Mouse (Mus musculus): Measurements from ENCODE around the gene Tprn. TPM values are rescaled to one million over a fixed set of nuclear protein-coding genes. Genes with fewer than 3 reads are reported as not detected.
A peak's percentile ranks its signal among the peaks of the same experiment; 100 is the strongest.

Tprn gene
- polyA plus RNA-seq, 1 experiment from 2014 or later, result 10.0 TPM

GRCm38 (mm10) chr2:25258887-25259286, 3.5 kb upstream of the Tprn start:
- peaks cover 39% of the 10 kb centered on the region for H3K4me1 ChIP-seq
- 54% methylated on average over 2 of the region's 2 CpGs for WGBS
- H3K9ac ChIP-seq, result no peak overlapping the region
- H3K4me3 ChIP-seq (replicated peaks), result no peak overlapping the region
- H3K36me3 ChIP-seq (replicated peaks), result no peaks in the 10 kb centered on the region
- no peaks in the 10 kb centered on the region for H3K9me3 ChIP-seq
- H3K4me2 ChIP-seq, result no peak overlapping the region
- ATAC-seq (ENCODE audit: low FRiP score), result no peak
- no peak overlapping the region for H3K27ac ChIP-seq
- H3K27me3 ChIP-seq, result peaks cover 12% of the 10 kb centered on the region

DNA sequence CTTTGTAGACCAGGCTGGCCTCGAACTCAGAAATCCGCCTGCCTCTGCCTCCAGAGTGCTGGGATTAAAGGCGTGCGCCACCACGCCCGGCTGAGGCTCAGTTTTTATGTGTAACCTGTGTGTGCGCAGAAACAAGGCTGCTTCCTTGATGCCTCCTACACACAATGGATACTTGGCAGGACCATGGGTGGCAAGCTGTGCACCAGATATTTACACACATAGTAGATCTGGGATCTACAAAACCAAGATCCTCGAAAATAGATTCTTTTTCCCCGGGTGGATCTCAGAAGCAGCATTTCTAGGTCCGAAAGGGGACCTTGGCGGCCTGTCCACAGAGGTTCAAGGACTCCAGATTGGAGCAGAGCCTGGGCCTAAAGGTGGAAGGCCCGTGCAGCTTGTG, 548 bp upstream of the Tprn start:
- H3K4me1 ChIP-seq, result peaks cover 46% of the 10 kb centered on the region
- H3K27ac ChIP-seq, result 0 out of 2 replicates have a peak overlapping the region, but pooled peaks have one; percentile 5
- 46% methylated on average over 12 of the region's 12 CpGs for WGBS
- H3K27me3 ChIP-seq, result peaks cover 24% of the 10 kb centered on the region
- H3K36me3 ChIP-seq (replicated peaks), result no peaks in the 10 kb centered on the region
- peak overlapping the region; percentile 79 for H3K4me3 ChIP-seq (replicated peaks)
- no peaks in the 10 kb centered on the region for H3K9me3 ChIP-seq
- H3K4me2 ChIP-seq, result peak overlapping the region; percentile 99
- H3K9ac ChIP-seq, result 0 out of 2 replicates have a peak overlapping the region, but pooled peaks have one; percentile 25
- ATAC-seq (ENCODE audit: low FRiP score), result 0 out of 2 replicates have a peak, but pooled peaks have one; percentile 1

DNA sequence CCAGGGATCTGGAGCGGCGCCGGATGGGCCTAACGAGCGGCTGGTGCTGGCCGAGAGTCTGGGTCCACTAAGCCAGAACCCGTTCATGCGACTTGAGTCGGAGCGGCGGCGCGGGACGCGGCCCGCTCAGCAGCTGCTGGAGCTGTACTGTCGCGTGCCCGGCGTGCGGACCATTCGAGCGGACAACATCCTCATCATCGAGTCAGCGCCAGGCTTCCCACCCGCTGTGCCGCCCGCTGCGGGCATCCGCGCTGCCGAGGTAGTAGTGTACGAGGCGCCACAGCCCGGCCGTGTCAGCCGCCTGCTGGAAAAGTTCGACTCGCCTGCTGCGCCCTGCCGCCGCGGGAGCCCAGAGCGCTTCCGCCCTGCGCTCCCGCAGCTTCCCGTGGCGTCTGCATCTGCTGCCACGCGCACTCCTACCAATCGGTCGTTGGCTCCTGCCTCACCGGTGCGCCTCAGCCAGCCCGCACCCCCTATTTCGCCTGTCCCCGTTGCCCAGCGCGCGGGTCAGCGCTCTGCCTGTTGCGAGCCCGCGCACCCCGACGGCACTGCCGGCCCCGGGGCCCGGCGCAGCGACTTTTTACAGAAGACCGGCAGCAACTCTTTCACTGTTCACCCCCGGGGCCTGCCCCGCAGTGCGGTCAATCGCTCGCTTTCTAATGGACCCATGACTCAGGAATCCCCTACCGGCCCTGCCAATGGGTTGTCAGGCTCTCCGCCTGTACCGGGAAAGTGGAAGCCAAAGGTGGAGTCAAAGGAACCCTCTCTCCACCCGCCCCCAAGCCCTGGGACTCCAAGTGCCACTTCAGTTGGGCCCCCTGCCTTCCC, 591 bp downstream of the Tprn start:
- ATAC-seq (ENCODE audit: low FRiP score), result peak; percentile 24
- no peaks in the 10 kb centered on the region for H3K9me3 ChIP-seq
- under 1% methylated on average over 74 of the region's 82 CpGs for WGBS
- H3K4me3 ChIP-seq (replicated peaks), result peak overlapping the region; percentile 79
- H3K4me2 ChIP-seq, result peak overlapping the region; percentile 99
- 0 out of 2 replicates have a peak overlapping the region, but pooled peaks have one; percentile 36 for H3K27ac ChIP-seq
- peak overlapping the region; percentile 68 for H3K9ac ChIP-seq
- peaks cover 49% of the 10 kb centered on the region for H3K4me1 ChIP-seq
- H3K36me3 ChIP-seq (replicated peaks), result peaks cover 5% of the 10 kb centered on the region; the same call in 1 of the 2 replicates
- H3K27me3 ChIP-seq, result peaks cover 24% of the 10 kb centered on the region

DNA sequence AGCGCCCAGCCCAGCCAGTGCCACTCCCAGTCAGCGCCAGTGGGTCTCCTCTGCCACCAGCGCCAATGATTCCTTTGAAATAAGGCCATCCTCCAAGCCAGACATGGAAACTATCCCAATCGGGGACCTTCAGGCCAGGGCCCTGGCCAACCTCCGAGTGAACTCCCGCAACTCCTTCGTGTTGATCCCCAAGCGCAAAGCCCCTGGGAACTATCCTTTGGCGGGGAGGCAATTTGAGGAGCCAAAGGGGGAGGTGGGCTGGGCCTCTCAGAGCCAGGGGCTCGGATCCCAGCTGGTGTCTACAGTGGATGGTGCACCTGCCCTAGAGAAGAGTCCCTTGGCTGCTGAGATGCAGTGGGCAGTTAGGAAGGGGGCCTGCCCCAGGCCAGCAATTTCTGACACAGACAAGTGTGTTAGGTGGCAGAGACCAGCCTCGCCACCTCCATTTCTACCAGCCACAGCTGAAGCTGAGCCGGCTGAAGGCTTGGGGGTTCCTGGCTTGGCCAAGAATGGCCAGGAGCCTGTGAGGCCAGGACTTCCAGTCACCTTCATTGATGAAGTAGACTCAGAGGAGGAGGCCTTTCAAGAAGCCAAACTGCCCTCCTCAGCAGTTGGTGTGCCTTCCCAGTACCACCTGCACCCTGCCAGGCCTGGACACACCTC, 1.3 kb downstream of the Tprn start:
- ATAC-seq (ENCODE audit: low FRiP score), result no peak
- H3K4me1 ChIP-seq, result peaks cover 49% of the 10 kb centered on the region
- H3K27me3 ChIP-seq, result peaks cover 24% of the 10 kb centered on the region
- no peak overlapping the region for H3K27ac ChIP-seq
- H3K36me3 ChIP-seq (replicated peaks), result peaks cover 10% of the 10 kb centered on the region
- no peaks in the 10 kb centered on the region for H3K9me3 ChIP-seq
- 21% methylated on average over 12 of the region's 12 CpGs for WGBS
- peak overlapping the region; percentile 79 for H3K4me3 ChIP-seq (replicated peaks)
- peak overlapping the region; percentile 99 for H3K4me2 ChIP-seq
- H3K9ac ChIP-seq, result peak overlapping the region; percentile 68

GRCm38 (mm10) chr2:25264286-25264660, 1.9 kb downstream of the Tprn start:
- H3K4me1 ChIP-seq, result peaks cover 49% of the 10 kb centered on the region
- no peak overlapping the region for H3K27ac ChIP-seq
- H3K4me2 ChIP-seq, result peak overlapping the region; percentile 99; the same call in 1 of the 2 replicates
- H3K4me3 ChIP-seq (replicated peaks), result peak overlapping the region; percentile 79; the same call in 1 of the 2 replicates
- WGBS, result 84% methylated on average over 5 of the region's 5 CpGs
- H3K9me3 ChIP-seq, result no peaks in the 10 kb centered on the region
- peaks cover 15% of the 10 kb centered on the region for H3K36me3 ChIP-seq (replicated peaks)
- no peak for ATAC-seq (ENCODE audit: low FRiP score)
- peaks cover 24% of the 10 kb centered on the region for H3K27me3 ChIP-seq
- no peak overlapping the region for H3K9ac ChIP-seq

DNA sequence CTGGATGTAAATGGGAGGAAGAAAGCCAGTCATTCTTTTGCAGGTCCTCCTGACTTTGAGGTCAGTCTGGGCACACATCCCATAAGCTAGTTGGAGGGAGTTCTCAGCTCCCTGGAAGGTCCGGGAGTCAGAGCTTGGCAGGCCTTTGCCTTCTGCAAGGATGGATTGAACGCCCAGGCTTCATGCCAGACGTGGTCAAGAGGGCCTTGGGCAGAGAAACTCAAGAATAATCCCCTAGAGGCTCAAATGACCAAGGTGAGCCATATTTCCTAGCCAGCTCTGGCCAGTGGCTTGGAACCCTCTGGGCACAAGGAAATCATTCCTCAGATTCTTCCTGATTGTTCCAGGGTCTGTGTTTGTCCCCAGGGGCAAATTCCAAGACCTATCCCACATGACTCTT, 2.4 kb downstream of the Tprn start:
- Histone ChIP-seq H3K9me3 (no peaks in the 10 kb centered on the region), H3K27me3 (peaks cover 24% of the 10 kb centered on the region), H3K36me3 (replicated peaks) (peaks cover 21% of the 10 kb centered on the region), H3K4me2 (no peak overlapping the region; the same call in 1 of the 2 replicates), H3K4me3 (replicated peaks) (no peak overlapping the region), H3K27ac (no peak overlapping the region), H3K9ac (no peak overlapping the region), H3K4me1 (peaks cover 49% of the 10 kb centered on the region)
- 81% methylated on average over 3 of the region's 3 CpGs for WGBS
- ATAC-seq (ENCODE audit: low FRiP score), result no peak

DNA sequence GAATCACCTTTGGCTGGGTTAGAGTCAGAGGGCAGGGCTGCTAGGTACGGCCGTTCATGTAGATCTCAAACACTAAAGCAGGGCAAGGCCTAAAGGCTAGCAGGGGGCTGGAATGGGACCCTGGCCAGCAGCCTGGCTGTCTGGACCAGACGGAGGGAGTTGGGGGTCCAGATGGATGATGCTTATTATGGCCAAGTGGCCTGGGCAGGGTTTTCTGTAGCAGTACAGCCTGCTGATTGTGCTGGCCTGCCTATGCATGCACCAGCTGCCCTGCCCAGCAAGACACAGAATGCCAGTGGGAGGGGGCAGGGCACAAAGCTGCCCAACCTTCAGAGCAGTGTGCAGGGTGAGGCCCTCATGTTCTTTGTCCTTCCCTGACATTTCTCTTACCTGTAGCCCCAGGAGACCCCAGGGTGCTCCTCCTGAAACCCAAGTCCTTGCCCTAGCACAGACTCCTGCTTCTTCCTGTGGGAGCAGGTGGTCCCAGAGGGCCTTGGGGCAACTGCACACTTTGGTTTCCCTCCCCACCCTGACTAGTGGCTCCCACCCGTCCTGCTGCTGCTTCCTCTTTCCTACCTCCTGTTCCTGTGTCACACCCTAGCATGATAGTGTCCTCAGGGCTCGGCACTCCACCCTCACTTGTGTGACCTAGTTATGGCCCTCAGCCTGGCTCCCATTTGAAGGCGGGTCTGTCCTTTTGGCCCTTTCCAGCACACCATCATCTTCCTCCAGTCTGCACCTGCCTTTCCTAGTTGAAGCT, 3.7 kb downstream of the Tprn start:
- H3K36me3 ChIP-seq (replicated peaks), result peaks cover 33% of the 10 kb centered on the region
- ATAC-seq (ENCODE audit: low FRiP score), result no peak
- no peaks in the 10 kb centered on the region for H3K9me3 ChIP-seq
- 0 out of 2 replicates have a peak overlapping the region, but pooled peaks have one; percentile 25 for H3K9ac ChIP-seq
- H3K4me3 ChIP-seq (replicated peaks), result no peak overlapping the region
- peak overlapping the region; percentile 13; the same call in 1 of the 2 replicates for H3K4me2 ChIP-seq
- WGBS, result 75% methylated on average over 6 of the region's 6 CpGs
- H3K4me1 ChIP-seq, result peaks cover 56% of the 10 kb centered on the region
- H3K27ac ChIP-seq, result no peak overlapping the region
- H3K27me3 ChIP-seq, result peaks cover 24% of the 10 kb centered on the region

GRCm38 (mm10) chr2:25266720-25267119, 4.3 kb downstream of the Tprn start:
- Histone ChIP-seq H3K4me1 (peaks cover 62% of the 10 kb centered on the region), H3K9me3 (no peaks in the 10 kb centered on the region), H3K4me3 (replicated peaks) (no peak overlapping the region), H3K27me3 (peaks cover 24% of the 10 kb centered on the region), H3K36me3 (replicated peaks) (peaks cover 34% of the 10 kb centered on the region), H3K4me2 (0 out of 2 replicates have a peak overlapping the region, but pooled peaks have one; percentile 13), H3K27ac (0 out of 2 replicates have a peak overlapping the region, but pooled peaks have one; percentile 19), H3K9ac (no peak overlapping the region)
- 64% methylated on average over 2 of the region's 2 CpGs for WGBS
- ATAC-seq (ENCODE audit: low FRiP score), result no peak

DNA sequence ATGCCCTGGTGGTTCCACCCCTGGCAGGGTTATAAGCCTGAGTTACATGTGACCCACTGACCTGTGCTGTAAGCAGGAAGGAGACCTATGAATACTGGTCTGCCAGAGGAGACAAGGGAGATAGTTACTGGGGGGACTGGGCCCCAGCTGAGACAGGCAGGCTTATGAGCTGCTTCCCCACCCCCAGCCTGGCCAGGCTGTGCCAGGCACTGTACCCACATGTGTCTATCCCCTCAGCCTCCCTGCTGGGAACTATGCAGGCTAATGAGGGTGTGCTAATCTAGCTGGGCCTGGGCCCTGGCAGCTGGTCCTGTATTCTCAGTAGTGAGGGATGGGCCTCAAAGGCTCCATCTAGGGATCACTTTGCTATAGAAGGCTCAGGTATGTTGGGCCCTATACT, 4.8 kb downstream of the Tprn start:
- peaks cover 59% of the 10 kb centered on the region for H3K4me1 ChIP-seq
- no peak overlapping the region for H3K4me3 ChIP-seq (replicated peaks)
- peaks cover 34% of the 10 kb centered on the region for H3K36me3 ChIP-seq (replicated peaks)
- no peak overlapping the region for H3K4me2 ChIP-seq
- no peak overlapping the region for H3K9ac ChIP-seq
- ATAC-seq (ENCODE audit: low FRiP score), result no peak
- no peaks in the 10 kb centered on the region for H3K9me3 ChIP-seq
- peaks cover 24% of the 10 kb centered on the region for H3K27me3 ChIP-seq
- H3K27ac ChIP-seq, result 0 out of 2 replicates have a peak overlapping the region, but pooled peaks have one; percentile 19

GRCm38 (mm10) chr2:25267746-25268309, 5.4 kb downstream of the Tprn start:
- Histone ChIP-seq H3K9me3 (no peaks in the 10 kb centered on the region), H3K27me3 (peaks cover 23% of the 10 kb centered on the region), H3K27ac (no peak overlapping the region), H3K4me1 (peaks cover 59% of the 10 kb centered on the region), H3K4me2 (no peak overlapping the region), H3K9ac (no peak overlapping the region), H3K36me3 (replicated peaks) (peaks cover 34% of the 10 kb centered on the region), H3K4me3 (replicated peaks) (no peak overlapping the region)
- 80% methylated on average over 4 of the region's 4 CpGs for WGBS
- ATAC-seq (ENCODE audit: low FRiP score), result no peak

- Histone ChIP-seq H3K4me2 (peak within 1 kb of the TSS; percentile 93), H3K36me3 (replicated peaks) (peaks cover 70% of the 10 kb centered on the region), H3K27me3 (no peaks in the 10 kb centered on the region), H3K4me1 (peaks cover 35% of the 10 kb centered on the region), H3K4me3 (replicated peaks) (peak within 1 kb of the TSS; percentile 73), H3K27ac (peak within 1 kb of the TSS; percentile 80), H3K9ac (peak within 1 kb of the TSS; percentile 90), H3K9me3 (no peaks in the 10 kb centered on the region)
- WGBS, result under 1% methylated on average over 52 of the region's 55 CpGs
- ATAC-seq (ENCODE audit: low FRiP score), result peak; percentile 98
Measured at GRCm38 (mm10) chr2:25271827-25272511, 9.6 kb downstream of the Tprn start, which contains the start of the genes Ssna1 and Anapc2. Gene Ssna1, minus strand, starts transcription at chr2:25272438. Gene Anapc2, plus strand, starts transcription at chr2:25272478.
